Mouse (Mus musculus) activated CD4-positive, CD25-positive, alpha-beta regulatory T cell, adult 4 months (primary cell): ENCODE results near the gene Ubiad1. TPM values are rescaled to one million over a fixed set of nuclear protein-coding genes. Genes with fewer than 3 reads are reported as not detected.

Experiments used
- ATAC-seq: one replicate; pipeline ENCODE4 v1.8.0; 2017
- polyA plus RNA-seq, 2 experiments: library from polyadenylated mRNA; unstranded; fragments of 100-300 nt; shearing (Covaris generic); gene quantifications; one replicate each; pipeline ENCODE4 v1.2.1; 2017

The Ubiad1 gene
- polyA plus RNA-seq, 2 experiments from 2014 or later: 7.4 to 8.4 TPM

DNA sequence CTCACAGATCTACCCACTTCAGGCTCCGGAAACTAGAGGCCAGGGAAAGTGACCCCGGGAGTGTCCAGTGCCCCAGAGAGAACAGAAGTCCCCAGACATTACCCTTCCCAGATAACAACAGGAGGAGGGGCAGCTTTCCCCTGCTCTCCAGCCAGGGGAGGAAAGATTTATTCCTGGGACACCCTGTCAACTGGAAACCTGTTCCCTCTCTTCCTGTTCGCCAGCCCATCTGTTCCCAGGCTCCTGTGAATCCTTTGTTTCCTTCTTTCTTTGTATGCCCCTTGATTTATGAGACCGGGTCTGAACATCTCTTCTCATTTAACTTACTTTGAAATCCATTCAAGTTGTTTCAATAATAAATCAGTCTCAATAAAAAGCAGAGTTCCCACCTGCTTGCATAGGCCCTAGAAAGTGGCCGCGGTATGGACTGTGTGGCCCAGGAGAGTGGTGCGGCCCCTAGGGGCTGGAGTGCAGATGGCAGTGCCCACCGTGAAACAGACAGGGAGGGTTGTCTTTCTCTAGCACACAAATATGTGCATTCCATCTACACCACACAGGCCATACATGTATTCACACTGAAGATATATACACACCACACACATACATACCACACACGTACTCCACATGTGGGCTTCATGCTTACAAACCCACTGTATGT, 45.0 kb downstream of the Ubiad1 start:
- no peak for ATAC-seq

DNA sequence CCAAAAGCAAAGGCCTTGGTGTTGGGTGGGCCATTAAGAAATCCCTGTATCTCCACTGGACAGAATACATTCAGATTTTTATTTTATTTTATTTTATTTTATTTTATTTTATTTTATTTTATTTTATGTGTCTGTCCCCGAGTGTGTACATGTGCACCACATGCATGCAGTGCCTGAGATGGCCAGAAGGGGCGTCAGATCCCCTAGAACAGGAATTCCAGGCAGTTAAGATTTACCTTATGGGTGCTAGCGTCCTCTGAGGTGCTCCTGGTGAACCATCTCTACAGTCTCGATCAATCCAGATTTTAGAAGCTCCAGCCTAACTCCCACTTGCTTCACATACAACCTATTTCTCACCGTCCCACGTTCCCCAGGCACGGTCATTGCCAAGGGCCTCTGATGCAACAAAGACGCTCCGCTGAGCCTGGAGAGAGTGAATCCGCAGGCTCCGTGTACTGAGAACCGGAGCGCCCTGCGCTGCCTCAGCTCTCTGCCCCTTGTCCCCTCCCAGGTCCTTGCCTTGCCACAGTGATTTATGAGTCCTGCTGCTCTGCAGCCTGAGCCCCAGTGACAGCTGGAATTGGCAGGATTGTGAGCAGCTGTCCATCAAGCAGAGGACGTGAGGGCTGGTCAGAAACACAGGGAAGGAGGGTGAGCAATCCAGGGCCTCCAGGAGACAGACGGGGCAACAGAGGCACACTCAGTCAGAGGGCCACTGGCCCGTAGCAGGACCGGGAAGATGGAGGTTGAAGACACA, 46.9 kb downstream of the Ubiad1 start:
- no peak for ATAC-seq

DNA sequence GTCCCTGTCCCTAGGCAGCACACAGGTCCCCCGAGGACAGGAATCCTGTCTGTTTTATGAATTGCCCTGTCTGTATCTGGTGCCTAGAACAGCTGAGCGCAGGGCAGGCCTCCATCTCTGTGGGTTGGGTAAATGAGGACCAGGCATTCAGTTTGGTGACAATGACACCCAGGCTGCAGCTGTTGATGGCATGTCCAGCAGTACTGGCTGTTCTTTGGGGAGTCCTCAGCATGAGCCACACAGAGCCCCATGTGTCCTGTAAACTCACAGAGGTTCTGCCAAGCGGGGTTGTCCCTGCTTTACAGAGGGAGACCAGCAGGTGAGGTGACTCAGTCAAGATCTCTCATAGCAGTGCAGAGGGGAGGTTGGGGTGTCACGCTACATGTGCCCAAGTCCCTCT, 47.5 kb downstream of the Ubiad1 start:
- ATAC-seq: no peak

DNA sequence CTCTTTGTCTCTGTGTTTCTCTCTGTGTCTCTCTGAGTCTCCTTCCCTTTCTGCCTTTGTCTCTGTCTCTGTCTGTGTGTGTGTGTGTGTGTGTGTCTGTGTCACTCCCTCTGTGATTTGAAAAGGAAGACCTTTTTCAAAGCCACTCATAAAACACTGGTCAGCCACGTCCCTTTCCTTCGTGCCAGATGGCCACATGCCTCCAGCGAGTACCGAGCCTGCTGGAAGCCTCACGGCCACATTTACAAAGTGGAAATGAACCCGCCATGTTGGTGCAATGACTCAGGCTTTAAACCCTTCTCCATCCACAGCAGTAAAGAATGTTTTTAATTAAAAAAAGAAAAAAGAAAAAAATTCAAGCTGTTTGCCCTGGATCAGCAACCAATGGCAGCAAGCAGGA, 48.7 kb downstream of the Ubiad1 start:
- no peak for ATAC-seq

- ATAC-seq: no peak
These were observed 49.4 kb downstream of the Ubiad1 start for GRCm38 (mm10) chr4:148395198-148395597.

- ATAC-seq: no peak
These were observed 52.8 kb downstream of the Ubiad1 start for GRCm38 (mm10) chr4:148391714-148392310.

- no peak for ATAC-seq
These were observed 54.9 kb downstream of the Ubiad1 start for GRCm38 (mm10) chr4:148389635-148390034.

GRCm38 (mm10) chr4:148389047-148389446, 55.5 kb downstream of the Ubiad1 start:
- no peak for ATAC-seq

- no peak for ATAC-seq
These were observed 59.3 kb downstream of the Ubiad1 start for GRCm38 (mm10) chr4:148385269-148385668.

Other genes starting within 250 kb of the Ubiad1 start
- not detected for gene Disp3, start 156.8 kb downstream of the Ubiad1 start, polyA plus RNA-seq
- 10 to 100 TPM; 11.3 to 11.5 TPM for gene Mtor, start 3.8 kb upstream of the Ubiad1 start, polyA plus RNA-seq
- under 1 TPM in 1 of 2 experiments, not detected in 1; 0.20 TPM for gene Angptl7, start 55.7 kb upstream of the Ubiad1 start, polyA plus RNA-seq
- gene Exosc10, start 113.7 kb upstream of the Ubiad1 start, polyA plus RNA-seq: 10 to 100 TPM; 65.2 to 88.1 TPM
- 1 to 10 TPM; 7.9 to 9.9 TPM for gene Srm, start 146.7 kb upstream of the Ubiad1 start, polyA plus RNA-seq
- gene Masp2, start 157.8 kb upstream of the Ubiad1 start, polyA plus RNA-seq: not detected
- 100 to 1,000 TPM; 149 to 181 TPM for gene Tardbp, start 182.2 kb upstream of the Ubiad1 start, polyA plus RNA-seq
- not detected for gene Gm572, start 198.5 kb upstream of the Ubiad1 start, polyA plus RNA-seq